Mouse (Mus musculus) embryonic facial prominence, embryonic 13.5 days (tissue): ENCODE results near the gene Rbm20. TPM values are rescaled to one million over a fixed set of nuclear protein-coding genes. Genes with fewer than 3 reads are reported as not detected.
A peak's percentile ranks its signal among the peaks of the same experiment; 100 is the strongest.

Experiments used
- ATAC-seq: fragments of 200-750 bp; cut with Nextera tagmentation; 2 replicates; pipeline ENCODE4 v1.8.0; 2017; ENCODE audit warnings: low read depth; ENCODE audit not compliant: insufficient number of reproducible peaks, insufficient read depth, low FRiP score, low TSS enrichment
- H3K27ac ChIP-seq: fragments of 300-500 bp; sonication (generic); 2 replicates; pipeline ENCODE4 v1.5.1; 2015; ENCODE audit warnings: moderate library complexity, mild to moderate bottlenecking, inconsistent platforms
- H3K27me3 ChIP-seq: fragments of 300-500 bp; sonication (generic); 2 replicates; pipeline ENCODE4 v1.6.1; 2015; ENCODE audit warnings: mild to moderate bottlenecking, inconsistent platforms
- H3K36me3 ChIP-seq: fragments of 300-500 bp; sonication (generic); 2 replicates; pipeline ENCODE4 v1.6.1; 2015; ENCODE audit warnings: mild to moderate bottlenecking, inconsistent platforms
- H3K4me1 ChIP-seq: fragments of 300-500 bp; sonication (generic); 2 replicates; pipeline ENCODE4 v1.6.1; 2015; ENCODE audit warnings: inconsistent platforms
- H3K4me2 ChIP-seq: fragments of 300-500 bp; sonication (generic); 2 replicates; pipeline ENCODE4 v1.6.1; 2015; ENCODE audit warnings: moderate library complexity, mild to moderate bottlenecking, inconsistent platforms
- H3K4me3 ChIP-seq: fragments of 300-500 bp; sonication (generic); 2 replicates; pipeline ENCODE4 v1.5.1; 2015; ENCODE audit warnings: mild to moderate bottlenecking, inconsistent platforms
- H3K9ac ChIP-seq: fragments of 300-500 bp; sonication (generic); 2 replicates; pipeline ENCODE4 v1.6.1; 2015; ENCODE audit warnings: mild to moderate bottlenecking, inconsistent platforms
- H3K9me3 ChIP-seq: fragments of 300-500 bp; sonication (generic); 2 replicates; pipeline ENCODE4 v1.6.1; 2016; ENCODE audit warnings: inconsistent platforms
- WGBS: fragments of 180-500 bp; shearing (Covaris S2); methylation state at CpG from one replicate; pipeline ENCODE4 v1.1.7; 2015; ENCODE audit warnings: mixed read lengths; 5-methylcytosine and 5-hydroxymethylcytosine counted together
- polyA plus RNA-seq: library from polyadenylated mRNA; unstranded; fragments of >200 nt; fragmentation: Nextera tagmentation; extraction: Ambion mirVana; gene quantifications from 2 replicates; pipeline ENCODE4 v1.2.1, GENCODE M21; 2015

Rbm20 gene
- polyA plus RNA-seq, 1 experiment from 2014 or later = 4.2 TPM

DNA sequence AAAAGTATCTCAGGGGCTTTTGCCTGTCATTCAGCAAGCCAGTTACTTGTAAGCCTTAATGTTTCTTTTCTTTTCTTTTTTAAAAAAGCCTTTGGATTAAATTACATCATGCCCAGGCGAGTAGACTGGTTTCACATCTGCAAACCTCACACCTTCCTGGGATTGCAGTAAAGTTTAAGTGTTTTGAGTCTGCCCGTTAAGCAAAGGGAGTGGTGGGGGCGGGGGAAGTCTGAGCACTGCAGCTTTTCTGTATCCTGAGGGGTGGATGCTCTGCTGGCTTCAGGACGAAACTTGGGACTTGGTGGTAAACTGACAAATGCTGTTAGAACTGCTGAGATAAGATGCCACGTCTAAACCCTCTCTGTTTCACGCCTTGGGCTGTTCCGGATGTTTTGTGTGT is 22.6 kb downstream of the Rbm20 start:
- WGBS = 23% methylated on average over 7 of the region's 7 CpGs
- no peak overlapping the region for H3K9ac ChIP-seq
- H3K4me1 ChIP-seq = peaks cover 47% of the 10 kb centered on the region
- no peak for ATAC-seq
- H3K4me3 ChIP-seq = no peak overlapping the region
- H3K36me3 ChIP-seq = no peaks in the 10 kb centered on the region
- no peak overlapping the region for H3K27ac ChIP-seq
- H3K9me3 ChIP-seq = no peaks in the 10 kb centered on the region
- H3K4me2 ChIP-seq = no peak overlapping the region
- no peaks in the 10 kb centered on the region for H3K27me3 ChIP-seq

DNA sequence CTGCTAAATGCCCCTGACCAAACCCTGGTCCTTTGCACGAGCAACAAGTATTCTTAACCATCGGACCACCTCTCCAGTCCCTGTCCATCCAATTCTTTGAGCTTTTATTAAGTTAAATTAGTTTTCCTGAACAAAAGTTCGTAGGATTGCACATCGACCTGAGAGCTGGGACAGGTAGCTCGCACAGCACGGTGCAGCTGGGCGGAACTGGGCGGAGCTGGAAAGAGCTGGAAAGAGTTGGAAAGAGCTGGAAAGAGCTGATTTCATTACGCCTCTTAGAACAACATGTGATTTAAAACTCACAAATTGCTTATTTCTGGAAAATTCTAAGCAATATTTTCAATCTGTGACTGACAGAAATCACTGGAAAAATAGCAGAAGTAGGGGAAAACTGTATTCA is 24.3 kb downstream of the Rbm20 start:
- ATAC-seq = no peak

DNA sequence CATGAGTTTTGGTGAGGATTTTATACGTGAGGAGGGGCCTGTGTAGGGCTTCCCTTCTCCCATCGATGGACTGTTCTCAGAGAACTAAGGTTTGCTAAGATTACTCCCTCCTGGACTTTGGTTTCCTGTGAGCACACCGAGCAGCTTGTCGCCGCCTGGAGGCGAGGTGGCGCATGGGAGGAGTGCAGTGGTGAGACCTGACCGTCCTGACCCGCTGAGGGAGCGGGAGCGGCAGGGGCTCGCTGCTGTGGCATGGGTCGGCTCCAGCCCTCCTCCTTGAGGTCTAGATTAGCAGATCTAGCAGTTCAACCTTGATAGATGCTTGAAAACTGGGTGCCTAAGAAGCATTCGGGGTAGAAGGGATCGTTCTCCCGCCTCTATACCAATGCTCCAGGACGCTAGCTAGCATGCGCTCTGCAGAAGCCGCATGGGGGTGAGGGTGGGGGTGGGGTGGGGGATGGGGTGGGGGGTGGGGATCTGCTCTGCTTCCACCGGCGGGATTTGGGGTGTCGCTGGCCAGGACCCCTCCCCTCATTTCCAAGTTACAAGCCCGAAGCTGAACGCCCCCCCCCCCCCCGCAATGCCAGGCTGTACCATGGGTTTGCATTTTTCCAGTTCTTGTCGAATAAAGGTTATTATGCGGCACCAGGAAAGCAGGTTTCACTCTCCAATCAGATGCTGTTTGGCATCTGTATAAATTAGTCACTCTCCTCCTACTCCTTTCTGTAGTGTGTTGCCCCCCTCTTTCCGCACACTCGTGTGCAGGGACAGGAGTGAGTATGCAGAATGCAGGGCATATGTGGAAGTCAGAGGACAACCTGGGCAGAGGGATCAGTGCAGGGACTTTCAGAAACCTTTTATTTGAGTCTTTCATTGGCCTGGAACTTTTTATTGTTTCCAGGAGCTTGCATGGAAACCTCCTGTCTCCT is 28.1 kb downstream of the Rbm20 start:
- Histone ChIP-seq H3K4me2 (peak overlapping the region; percentile 73), H3K9me3 (no peaks in the 10 kb centered on the region), H3K9ac (peak overlapping the region; percentile 67), H3K27ac (no peak overlapping the region), H3K4me3 (peak overlapping the region; percentile 44), H3K4me1 (peaks cover 8% of the 10 kb centered on the region), H3K27me3 (no peaks in the 10 kb centered on the region), H3K36me3 (no peaks in the 10 kb centered on the region)
- WGBS = 4% methylated on average over 29 of the region's 29 CpGs
- ATAC-seq = peak; percentile 56; the same call in 1 of the 2 replicates

More for the DNA sequence above, 24.3 kb downstream of the Rbm20 start:
- WGBS = 89% methylated on average over 9 of the region's 9 CpGs
- no peak overlapping the region for H3K4me2 ChIP-seq
- peaks cover 44% of the 10 kb centered on the region for H3K4me1 ChIP-seq
- no peak overlapping the region for H3K27ac ChIP-seq
- H3K9ac ChIP-seq = no peak overlapping the region
- no peak overlapping the region for H3K4me3 ChIP-seq
- H3K36me3 ChIP-seq = no peaks in the 10 kb centered on the region
- H3K9me3 ChIP-seq = no peaks in the 10 kb centered on the region
- no peaks in the 10 kb centered on the region for H3K27me3 ChIP-seq

DNA sequence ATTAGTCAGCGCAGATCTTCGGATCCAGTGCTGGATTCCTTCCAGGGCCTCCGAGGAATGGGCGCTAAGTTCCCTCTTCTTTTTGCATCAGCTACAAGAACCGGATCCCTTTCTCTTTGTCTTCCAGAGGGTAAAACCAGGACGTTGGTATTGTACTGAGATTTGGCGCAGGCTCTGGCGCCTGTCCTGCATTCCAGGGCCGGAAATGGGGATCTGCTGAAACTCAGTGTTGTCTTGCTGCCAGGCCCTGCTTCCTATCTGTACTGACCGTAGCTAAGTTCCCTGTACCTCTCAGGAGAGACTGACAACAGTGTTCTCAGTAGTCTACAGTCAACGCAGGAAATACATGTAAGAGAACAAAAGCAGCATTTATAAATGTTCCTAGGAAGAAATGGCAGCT is 31.3 kb downstream of the Rbm20 start:
- Histone ChIP-seq H3K36me3 (no peaks in the 10 kb centered on the region), H3K4me3 (no peak overlapping the region), H3K9me3 (no peaks in the 10 kb centered on the region), H3K27ac (no peak overlapping the region), H3K9ac (no peak overlapping the region), H3K27me3 (no peaks in the 10 kb centered on the region), H3K4me1 (peaks cover 19% of the 10 kb centered on the region), H3K4me2 (no peak overlapping the region)
- no peak for ATAC-seq
- WGBS = 70% methylated on average over 11 of the region's 11 CpGs

DNA sequence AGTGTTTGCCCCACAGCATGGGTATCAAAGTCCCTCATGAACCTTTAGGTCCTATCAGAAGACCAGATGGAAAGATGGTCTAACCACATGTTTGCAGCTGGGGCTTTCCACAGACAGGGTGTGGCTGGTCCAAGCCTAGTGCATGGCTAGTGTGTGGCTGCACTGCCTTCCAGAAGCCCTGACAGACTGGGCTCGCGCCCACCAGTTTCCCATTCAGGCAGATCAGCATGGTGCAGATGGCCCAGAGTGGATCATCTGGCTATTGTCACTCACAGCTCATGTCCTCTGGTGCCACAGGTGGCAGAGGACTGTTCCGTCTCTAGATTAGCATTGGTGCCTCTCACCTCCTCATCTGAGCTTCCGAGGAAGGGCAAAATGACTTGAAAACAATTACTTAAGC is 33.8 kb downstream of the Rbm20 start:
- no peak for ATAC-seq
- H3K9ac ChIP-seq = no peak overlapping the region
- H3K4me3 ChIP-seq = no peak overlapping the region
- no peak overlapping the region for H3K4me2 ChIP-seq
- 64% methylated on average over 4 of the region's 4 CpGs for WGBS
- H3K27me3 ChIP-seq = no peaks in the 10 kb centered on the region
- H3K4me1 ChIP-seq = peaks cover 11% of the 10 kb centered on the region; the same call in 1 of the 2 replicates
- H3K27ac ChIP-seq = no peak overlapping the region
- no peaks in the 10 kb centered on the region for H3K36me3 ChIP-seq
- H3K9me3 ChIP-seq = peaks cover 6% of the 10 kb centered on the region

DNA sequence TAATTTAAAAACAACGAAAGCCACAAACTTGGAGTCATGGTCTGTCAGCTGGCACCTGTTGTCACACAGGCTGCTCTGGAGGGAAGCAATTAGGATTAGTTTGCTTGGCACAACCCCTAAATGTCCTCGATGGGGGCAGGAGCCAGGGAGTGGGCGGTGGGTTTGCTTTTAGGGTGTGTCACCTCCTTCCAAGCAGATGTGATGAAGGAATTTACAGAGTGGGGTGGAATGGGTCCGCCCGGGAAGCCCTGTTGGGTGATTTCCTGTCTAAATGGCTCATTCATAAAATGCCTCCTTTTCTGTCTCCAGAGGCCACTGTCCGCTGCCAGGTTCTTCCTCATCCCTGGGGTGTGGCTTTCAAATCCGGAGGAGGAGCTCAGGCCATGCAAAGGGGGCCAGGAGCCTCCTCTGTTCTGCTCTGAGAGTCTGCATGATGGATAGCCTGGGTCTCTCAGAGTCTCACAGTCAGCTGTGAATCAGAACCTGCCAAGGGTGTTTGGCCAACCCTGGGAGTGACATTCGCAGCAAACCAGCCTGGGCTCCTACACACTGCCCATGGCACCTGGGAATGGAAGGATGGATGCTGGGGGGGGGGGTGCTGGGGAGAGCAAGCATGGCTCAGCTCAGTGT is 34.3 kb downstream of the Rbm20 start:
- Histone ChIP-seq H3K36me3 (no peaks in the 10 kb centered on the region), H3K9ac (no peak overlapping the region), H3K4me1 (peaks cover 11% of the 10 kb centered on the region; the same call in 1 of the 2 replicates), H3K27ac (no peak overlapping the region), H3K4me2 (no peak overlapping the region), H3K4me3 (no peak overlapping the region), H3K27me3 (no peaks in the 10 kb centered on the region), H3K9me3 (peaks cover 6% of the 10 kb centered on the region)
- WGBS = 36% methylated on average over 8 of the region's 8 CpGs
- ATAC-seq = no peak

DNA sequence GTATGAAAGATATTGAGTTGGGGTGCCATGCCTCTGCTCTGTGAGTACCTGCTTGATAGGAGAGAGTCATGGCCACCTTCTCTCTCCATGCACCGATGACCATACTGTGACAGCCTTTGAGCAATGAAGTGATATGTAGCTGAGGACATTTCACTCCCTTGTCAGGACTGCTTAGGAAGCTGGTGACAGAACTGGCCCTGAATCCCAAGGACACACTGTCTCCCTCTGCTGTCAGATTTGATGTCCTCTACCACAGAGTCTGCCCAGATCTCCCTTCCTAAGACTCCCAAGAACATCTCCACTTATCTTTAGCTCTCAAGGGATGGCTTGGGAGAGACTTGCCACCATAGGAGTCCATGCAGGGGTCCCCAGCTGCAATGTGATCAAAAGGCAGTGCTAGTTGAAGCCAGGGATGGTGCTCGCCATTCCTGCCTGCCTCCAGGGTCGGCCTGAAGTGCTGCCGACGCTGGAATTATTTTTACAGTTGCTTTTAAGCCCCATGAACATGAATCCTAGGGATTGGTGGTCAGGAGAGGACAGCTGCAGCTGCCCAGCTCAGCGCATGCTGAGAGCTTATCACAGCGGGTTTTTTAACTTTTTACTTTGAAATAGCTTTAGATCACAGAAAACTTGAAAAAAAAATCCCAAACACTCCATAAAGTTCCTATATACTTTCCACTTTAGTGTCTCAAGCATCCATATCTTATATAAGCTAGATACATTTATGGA is 35.4 kb downstream of the Rbm20 start:
- Histone ChIP-seq H3K27me3 (no peaks in the 10 kb centered on the region), H3K36me3 (no peaks in the 10 kb centered on the region), H3K9ac (no peak overlapping the region), H3K9me3 (peaks cover 6% of the 10 kb centered on the region), H3K27ac (no peak overlapping the region), H3K4me1 (peaks cover 11% of the 10 kb centered on the region; the same call in 1 of the 2 replicates), H3K4me2 (no peak overlapping the region), H3K4me3 (no peak overlapping the region)
- 61% methylated on average over 7 of the region's 7 CpGs for WGBS
- ATAC-seq = no peak

DNA sequence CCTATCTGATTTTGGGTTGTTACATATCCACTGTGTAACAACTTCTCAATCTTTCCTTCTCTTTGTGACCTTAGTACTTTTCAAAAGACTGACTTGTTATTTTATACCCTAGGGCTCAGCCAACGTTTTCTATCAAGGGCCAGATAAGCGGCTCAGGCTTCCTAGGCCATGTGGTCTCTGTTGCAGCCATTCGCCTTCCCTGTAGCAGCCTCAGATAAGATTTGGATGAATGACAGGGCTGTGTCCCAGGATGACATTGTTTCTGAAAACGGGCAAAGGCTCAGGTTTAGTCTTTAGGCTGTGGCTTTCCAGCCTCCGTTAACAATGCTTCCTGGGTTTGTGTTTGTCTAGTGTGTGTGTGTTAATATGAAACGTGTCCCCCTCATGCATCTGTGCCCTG is 36.3 kb downstream of the Rbm20 start:
- peaks cover 11% of the 10 kb centered on the region; the same call in 1 of the 2 replicates for H3K4me1 ChIP-seq
- H3K27me3 ChIP-seq = no peaks in the 10 kb centered on the region
- WGBS = 75% methylated on average over 6 of the region's 6 CpGs
- no peak overlapping the region for H3K9ac ChIP-seq
- no peak overlapping the region for H3K4me2 ChIP-seq
- H3K27ac ChIP-seq = no peak overlapping the region
- no peak for ATAC-seq
- H3K9me3 ChIP-seq = peaks cover 6% of the 10 kb centered on the region
- H3K4me3 ChIP-seq = no peak overlapping the region
- H3K36me3 ChIP-seq = no peaks in the 10 kb centered on the region

DNA sequence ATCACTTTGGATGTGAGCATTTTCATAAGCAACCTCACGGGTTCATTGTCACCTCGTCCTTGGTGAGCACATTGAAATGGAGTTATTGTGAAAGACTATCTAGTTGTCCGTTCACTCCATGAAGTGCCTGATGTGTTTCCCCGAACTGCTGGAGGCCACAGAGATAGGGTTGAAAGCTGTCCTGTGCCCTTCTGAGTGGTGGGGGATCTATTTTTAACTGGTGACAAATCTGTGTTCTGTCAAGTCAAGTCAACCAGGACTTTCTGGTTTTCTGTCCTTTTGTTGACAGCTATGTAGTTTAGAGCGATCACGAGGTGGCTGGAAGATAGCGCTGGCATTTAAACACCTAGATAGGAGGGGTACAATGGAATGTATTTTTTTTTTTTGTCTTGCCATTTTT is 39.4 kb downstream of the Rbm20 start:
- no peak overlapping the region for H3K4me3 ChIP-seq
- ATAC-seq = no peak
- H3K36me3 ChIP-seq = no peaks in the 10 kb centered on the region
- H3K27me3 ChIP-seq = no peaks in the 10 kb centered on the region
- H3K4me1 ChIP-seq = peaks cover 8% of the 10 kb centered on the region
- H3K4me2 ChIP-seq = no peak overlapping the region
- H3K9ac ChIP-seq = no peak overlapping the region
- H3K9me3 ChIP-seq = peaks cover 6% of the 10 kb centered on the region
- 88% methylated on average over 7 of the region's 7 CpGs for WGBS
- H3K27ac ChIP-seq = no peak overlapping the region

DNA sequence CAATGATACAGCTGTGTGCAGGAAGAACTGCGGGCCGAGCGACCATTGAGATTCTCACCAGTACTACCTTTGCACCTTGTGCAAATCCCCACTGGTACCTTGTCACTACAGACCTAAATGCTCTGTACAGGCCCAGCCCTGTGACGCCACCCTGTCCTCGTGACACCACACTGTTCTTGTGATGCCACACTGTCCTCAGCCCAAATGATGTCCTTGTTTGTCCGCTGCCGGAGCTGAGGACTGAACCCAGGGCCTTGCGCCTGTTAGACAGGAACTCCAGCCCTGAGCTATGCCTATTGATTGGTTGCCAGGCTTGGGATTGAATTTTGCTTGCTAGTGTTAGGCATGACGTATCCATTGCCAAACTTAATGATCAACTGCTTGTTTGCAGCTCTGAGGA is 40.3 kb downstream of the Rbm20 start:
- 84% methylated on average over 9 of the region's 9 CpGs for WGBS
- Histone ChIP-seq H3K9me3 (peaks cover 6% of the 10 kb centered on the region), H3K9ac (no peak overlapping the region), H3K27ac (no peak overlapping the region), H3K36me3 (no peaks in the 10 kb centered on the region), H3K27me3 (no peaks in the 10 kb centered on the region), H3K4me3 (no peak overlapping the region), H3K4me1 (peaks cover 6% of the 10 kb centered on the region), H3K4me2 (no peak overlapping the region)
- ATAC-seq = no peak

DNA sequence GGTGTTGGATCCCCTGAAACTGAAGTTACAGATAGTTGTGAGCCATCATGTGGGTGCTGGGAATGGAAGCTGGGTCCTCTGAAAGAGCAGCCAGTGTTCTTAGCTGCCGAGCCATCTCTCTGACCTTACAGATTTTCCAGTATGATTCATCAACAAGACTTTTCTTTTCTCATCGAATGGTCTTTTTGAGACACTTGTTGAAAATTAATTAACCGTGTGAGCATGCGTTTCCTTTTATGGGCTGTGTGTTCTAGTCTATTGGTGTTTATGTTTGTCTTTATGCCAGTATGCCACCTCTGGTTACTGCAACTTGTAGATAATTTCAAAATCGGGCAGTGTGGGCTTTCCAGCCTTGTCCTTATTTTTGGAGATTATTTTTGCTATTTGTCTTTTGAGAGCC is 45.1 kb downstream of the Rbm20 start:
- H3K36me3 ChIP-seq = no peaks in the 10 kb centered on the region
- H3K4me3 ChIP-seq = no peak overlapping the region
- no peaks in the 10 kb centered on the region for H3K27me3 ChIP-seq
- H3K4me1 ChIP-seq = peaks cover 16% of the 10 kb centered on the region
- H3K27ac ChIP-seq = no peak overlapping the region
- H3K9ac ChIP-seq = no peak overlapping the region
- ATAC-seq = no peak
- H3K9me3 ChIP-seq = no peaks in the 10 kb centered on the region
- 93% methylated on average over 5 of the region's 5 CpGs for WGBS
- H3K4me2 ChIP-seq = no peak overlapping the region
